Mouse (Mus musculus) heart, adult 8-10 months (tissue): ENCODE measurements around the gene Nsun2. TPM values are rescaled to one million over a fixed set of nuclear protein-coding genes. Genes with fewer than 3 reads are reported as not detected.
A peak's percentile ranks its signal among the peaks of the same experiment; 100 is the strongest.

Experiments used
- DNase-seq: peaks from one replicate; pipeline ENCODE4 v3.0.0; 2022; ENCODE audit warnings: low spot score
- total RNA-seq, 4 experiments: library from RNA; stranded (reverse); gene quantifications; 2 replicates each; pipeline ENCODE4 v1.2.4; 2022

The Nsun2 gene
- total RNA-seq, 4 experiments from 2014 or later: 43.6 to 51.5 (median 47.4) TPM

DNA sequence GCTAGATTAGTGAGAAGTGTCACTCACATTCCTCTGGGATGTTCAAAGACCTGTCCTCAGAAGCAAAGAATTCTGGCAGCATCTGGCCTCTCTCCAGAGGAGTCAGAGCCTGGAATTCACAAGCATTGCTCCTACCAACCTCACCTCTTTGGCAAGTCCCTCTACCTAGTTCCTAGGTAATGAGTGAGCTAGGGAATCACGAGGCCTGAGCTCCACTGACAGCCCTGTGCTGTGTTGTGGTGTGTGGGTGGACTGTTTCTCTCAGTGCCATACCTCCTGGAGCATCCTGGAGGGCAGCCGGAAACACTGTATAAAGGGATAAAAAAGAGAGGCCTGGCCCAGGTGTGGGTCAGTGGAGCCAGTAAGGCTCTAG lies 9.4 kb upstream of the Nsun2 start:
- DNase-seq: no peak

DNA sequence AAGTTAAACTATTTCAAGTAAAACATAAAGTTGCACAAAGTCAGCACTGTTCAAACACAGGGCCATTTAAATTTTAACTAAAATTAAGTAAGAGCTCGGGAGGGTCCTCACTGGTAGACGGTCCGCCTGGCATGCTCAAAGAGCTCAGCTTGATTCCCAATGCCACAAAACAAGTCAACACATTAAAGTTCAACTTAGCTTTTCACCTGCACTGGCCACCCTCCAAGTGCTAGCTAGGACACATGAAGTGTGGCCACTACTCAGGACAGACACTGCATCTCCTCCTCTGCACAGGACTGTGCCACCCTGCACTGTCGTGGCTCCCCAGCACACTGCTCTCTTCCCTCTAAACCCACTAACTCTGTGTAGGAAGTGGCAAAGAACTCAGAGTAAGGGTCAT lies 7.7 kb upstream of the Nsun2 start:
- no peak for DNase-seq

DNA sequence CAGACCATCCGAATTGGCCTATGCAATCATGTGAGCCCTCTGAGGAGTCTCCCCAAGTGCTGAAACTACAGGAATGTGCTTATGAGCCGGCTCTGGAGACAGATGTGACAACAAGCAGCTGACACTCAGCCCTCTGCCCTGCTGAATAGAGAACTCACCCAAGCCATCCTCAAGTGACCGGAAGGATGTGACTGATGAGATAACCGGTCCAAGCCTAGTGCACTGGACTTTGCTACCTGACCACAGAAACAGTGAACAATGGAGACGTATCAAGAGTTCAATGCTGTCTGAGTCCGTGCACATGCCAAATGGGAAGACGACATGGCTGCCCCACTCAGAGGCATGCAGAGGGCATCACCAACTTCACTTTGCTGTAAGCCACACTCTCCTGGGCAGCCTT lies 5.0 kb upstream of the Nsun2 start:
- DNase-seq: no peak

DNA sequence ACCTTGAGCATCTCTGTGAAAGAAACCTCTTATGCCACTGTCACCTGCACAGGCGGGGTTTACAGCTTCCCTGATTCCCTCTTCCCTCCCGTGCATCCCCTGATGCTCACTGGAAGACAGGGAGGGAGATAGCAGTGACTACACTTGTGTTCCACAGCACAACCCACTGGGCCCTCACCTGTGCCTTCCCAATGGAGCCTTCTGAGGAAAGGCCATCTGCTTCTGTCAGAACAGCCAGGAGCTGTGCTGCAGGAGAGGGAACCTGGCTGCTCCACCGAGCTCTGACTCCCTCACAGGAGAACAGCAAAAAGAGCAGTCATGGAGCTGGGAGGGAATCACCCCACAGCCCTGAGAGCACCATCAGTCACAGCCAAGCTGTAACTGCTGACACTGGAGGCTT lies 3.4 kb upstream of the Nsun2 start:
- DNase-seq: no peak

DNA sequence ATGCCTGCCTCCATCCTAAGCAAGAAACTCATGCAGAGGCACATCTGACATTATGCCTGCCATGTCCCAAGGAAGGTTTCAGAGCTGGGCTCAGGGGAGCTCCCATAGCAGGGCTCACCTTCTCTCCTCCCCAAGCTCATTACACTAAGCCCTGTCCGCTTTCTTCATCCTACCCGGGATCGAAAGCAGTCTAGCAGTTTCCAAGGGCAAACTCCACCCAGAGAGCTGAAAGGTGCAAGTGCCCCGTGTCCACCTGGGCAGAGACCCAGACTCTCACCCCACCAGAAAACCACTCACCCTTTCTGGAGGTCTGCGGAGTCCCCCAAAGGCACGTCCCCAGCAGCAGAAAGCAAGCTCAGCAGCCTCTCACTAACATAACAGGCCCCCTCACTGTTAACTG lies 2.6 kb upstream of the Nsun2 start:
- no peak for DNase-seq

DNA sequence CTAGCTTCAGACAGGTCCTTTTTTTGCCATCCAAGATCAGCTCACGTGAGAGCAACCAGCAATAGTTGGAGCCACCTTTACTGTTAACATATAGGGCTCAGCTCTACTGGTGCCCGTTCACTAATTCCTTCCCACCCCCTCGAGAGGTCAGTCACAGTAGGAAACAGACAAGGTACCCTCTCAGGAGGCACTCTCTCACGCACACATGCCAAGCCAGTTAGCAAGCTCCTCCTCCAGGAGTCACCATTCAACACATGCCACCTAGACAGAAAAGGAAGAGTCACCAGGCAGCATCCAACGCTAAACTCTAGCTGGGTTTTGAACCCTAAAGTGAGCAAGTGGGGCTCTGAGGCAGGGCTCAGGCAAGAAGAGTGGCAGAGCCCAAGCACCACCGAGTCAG lies 2.1 kb upstream of the Nsun2 start:
- no peak for DNase-seq

DNA sequence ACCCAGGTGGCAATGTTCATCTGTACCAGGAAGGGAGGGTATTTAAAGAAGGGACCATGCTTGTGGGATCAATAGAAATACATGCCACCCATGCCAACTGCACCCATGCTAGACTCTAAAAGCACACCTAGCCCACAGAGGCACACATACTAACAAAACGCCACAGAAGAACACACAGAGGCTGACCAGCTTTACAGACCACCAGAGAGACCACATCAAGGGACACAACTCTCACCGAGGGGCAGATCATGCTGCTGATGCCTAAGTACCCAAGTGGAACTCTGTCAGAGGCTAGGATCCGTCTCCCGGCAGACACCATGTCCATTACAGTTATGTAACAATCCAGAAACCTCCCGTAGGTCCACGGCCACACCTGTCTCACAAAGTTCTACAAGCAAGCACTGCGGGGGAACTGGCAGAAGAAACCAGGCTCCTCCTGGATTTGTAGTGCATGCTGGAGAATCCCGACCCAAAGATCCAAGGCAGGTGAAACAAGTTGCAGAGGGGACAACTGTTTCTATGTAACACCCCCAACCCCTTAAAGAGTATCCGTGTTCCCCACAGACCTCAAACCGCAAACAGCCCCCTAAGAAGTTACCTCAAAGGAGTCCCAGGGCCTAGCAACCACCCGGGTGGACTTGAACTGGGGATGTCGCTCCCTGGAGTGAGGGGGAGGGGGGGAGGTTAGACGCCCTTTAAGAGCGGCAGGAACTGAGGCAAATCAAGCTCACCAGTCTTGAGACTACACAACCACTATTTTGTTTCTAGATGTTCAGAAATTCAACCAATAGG lies 1.2 kb upstream of the Nsun2 start:
- DNase-seq: no peak

DNA sequence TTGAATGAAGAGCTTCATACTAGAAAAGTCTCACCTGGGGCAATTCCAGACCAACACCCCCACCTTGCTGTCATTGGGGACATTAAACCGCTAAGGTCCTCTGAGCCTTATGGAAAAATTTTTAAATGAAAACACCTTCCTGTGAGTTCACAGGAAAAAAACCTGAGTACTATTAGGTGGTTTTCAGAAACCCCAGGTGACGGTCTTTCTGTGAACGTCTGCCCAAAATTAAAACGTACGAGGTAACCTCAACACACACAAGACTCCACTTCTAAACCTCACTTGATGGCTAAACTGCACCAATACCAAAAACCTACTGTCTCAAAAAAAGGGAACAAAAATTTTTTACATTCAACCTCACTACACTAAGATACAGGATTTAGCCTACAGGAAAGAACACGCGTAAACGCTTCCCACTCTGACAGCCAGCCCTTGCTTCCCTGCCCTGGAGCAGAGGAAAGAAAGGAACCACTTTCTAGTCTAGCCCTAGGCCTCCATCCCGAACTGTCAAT lies 597 bp upstream of the Nsun2 start:
- no peak for DNase-seq

DNA sequence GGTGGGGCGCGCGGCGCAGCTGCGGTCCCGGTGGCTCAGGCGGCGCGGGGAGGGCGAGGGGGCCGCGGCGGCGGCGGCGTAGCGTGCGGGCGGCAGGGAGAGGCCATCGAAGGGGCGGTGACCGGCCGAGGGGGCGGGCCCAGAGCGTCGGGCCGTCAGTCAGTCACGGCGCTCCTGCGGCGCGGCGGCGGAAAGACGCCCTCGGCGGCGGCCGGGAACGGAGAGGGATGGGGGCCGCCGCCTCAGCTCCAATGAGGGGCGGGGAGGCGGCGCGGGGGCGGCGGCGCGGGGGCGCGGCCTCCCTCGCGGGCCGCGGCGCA lies 748 bp downstream of the Nsun2 start, which contains the start of gene Tent4a:
Gene Tent4a, minus strand, starts transcription at position 284 of the 320 bp plus-strand sequence.
- no peak for DNase-seq

DNA sequence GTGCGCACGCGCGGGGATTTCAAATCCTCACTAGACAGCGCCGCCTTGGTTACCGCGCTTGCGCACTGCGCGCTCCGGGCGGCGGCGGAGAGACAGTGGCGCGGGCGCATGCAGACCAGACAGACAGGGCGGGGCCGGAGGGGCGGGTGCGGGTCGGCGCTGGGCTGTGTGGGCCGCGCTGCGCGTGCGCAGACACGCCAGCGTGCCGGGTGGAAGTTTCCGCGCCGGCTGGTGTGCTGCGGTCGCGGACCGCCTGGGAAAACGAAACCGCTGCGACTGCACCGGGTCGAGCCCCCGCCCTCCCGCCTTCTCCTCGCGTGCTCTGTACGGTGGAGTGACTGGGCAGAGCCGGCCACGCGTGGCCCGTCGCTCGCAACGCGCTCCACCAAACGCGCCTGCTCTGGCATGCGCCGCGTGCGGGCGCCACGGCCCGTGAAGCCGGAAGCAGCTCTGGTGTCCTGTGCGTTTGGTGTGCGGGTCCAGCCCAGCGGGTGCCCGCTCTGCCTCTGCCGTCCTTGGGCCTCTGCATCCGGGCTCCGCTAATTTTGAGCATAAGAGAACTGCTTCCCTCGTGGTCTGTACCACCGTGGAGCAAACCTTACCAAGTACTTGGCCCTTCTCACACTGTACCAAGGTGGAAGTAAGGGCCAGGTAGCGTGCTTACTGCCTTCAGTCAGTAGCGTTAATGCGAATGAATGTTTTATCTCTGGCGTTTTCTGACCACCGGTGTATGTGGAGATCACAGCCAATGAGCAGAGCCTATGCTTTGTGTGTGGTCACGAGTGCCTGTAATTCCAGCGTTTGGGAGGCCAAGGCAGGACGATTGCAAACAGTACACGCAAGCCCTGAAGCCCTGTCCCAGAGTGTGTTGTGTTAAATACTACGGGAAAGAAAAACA lies 1.4 kb downstream of the Nsun2 start:
- DNase-seq: peak; percentile 95

DNA sequence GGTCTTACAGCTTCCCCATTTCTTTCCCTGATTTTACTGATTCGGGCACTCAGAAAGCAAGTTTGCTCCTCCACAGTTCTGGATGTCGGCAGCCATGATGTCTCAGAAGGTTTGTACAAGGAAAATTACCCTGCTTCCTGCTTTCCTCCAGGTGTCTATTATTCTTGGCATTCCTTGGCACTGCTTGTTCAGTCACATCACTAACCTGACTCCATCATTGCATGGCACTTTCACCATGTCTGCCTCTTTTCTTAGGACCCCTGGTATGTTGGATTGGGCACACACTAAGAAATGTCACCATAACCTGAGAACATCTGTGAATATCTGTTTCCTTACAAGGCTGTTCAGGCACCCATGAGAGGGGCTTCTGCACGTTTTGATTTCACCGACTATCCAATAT lies 2.5 kb downstream of the Nsun2 start:
- no peak for DNase-seq

DNA sequence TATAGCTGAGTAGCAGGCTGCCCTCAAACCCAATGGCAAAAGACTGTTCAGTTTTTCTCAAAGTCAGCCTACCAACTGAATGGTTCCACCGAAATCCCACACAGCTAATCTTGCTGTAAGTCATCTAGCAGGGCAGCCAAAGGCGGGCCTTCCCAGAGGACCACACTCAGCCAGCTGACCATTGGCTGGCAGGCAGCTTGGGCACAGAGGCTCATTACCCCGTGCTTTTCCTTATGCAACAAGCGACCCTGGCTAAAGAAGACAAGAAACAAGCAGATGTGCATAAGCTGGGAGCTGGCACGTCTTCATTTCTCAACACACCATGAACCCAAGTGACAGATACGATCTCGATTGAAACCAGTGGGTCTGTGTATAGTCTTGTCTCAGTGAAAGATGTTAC lies 3.8 kb downstream of the Nsun2 start:
- no peak for DNase-seq

DNA sequence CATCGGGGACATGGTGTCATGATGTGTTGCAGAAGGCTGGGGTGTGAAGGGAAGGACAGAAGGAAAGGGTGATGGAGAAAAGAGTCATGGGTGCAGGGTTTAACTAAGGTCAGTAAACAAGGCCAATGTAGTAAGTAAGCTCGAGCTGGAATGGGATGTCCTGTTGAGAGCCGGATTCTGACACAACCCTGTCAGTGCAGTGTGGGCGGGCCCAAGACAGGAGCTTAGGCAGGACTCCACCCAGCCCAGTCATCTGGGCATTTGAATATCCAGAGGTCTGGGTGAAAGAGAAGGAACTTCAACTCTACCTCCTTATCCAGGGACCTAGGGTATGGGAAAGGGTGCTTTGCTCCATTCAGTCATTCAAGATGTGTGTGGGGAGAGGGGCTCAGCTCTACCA lies 4.8 kb downstream of the Nsun2 start:
- DNase-seq: no peak

DNA sequence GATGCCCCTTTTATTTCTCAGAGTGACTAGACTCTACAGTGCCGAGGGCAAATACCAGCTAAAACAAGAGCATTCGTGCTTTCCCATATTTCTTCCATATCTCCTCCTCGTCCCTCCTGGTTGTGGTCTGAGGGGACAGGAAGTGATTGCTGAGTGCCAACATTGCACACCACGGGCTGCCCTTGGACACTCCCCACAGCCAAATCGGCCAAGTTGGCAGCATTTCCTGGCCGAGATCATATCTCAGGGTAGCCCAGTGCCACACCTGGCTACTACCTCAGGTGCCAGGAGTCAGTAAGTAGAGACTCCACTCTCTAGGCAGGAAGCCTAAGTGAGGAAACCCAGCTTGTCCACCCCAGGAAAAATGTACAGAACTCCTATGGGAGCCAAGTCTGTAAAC lies 7.7 kb downstream of the Nsun2 start:
- DNase-seq: no peak

DNA sequence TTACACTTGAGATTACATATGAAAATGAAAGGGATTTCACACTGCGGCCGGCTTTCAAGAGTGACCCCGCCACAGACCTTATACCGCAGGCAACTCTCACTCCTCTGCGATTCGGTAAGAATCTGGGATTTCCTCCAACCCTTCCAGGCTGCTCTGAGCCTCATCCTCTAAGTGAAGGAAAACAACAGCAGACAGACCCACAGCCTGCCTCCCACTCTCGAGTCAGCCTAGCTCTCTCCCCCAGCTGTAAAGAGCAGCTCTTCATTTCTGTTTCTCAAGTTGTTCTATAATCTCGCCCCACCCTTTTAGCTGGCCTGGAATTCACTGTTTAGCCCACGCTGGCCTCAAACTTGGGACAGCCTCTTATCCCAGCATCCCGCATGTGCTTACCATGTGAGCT lies 8.2 kb downstream of the Nsun2 start:
- no peak for DNase-seq

DNA sequence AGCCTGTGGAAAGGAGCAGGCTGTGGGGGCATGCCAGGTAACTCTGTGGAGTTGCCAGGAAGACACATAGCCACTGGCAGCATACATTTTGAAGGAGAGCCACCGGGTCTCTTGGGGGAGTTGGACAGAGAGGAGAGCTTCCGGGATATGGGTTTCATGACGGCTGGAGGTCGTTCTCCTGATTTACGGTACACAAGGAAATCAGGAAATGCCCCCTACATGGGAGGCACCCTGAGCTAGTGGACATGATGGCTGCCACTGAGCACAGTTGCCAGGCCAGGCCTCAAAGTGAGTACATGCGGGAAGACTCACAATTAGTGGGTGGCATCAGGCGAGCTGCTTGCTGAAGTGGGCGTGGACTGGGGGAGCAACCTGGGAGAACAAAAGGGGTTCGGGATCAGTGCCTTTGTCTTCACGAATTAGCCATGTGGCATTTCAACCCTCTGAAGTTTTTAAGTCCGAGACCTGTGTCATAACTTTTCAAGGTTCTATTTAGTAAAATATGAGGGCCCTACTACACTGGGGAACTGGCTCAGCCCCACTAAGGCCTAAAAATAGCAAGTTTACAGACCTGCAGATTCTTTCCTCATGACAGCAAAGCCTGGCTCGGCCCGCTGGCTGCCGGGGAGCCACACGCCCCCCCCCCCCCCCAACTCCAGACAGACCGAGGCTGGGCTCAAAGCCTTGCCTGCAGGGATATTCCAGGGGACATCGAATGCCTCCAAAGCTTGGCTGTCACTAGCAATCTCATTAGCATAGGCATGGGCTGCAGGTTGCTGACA lies 9.2 kb downstream of the Nsun2 start:
- peak; percentile 46 for DNase-seq

DNA sequence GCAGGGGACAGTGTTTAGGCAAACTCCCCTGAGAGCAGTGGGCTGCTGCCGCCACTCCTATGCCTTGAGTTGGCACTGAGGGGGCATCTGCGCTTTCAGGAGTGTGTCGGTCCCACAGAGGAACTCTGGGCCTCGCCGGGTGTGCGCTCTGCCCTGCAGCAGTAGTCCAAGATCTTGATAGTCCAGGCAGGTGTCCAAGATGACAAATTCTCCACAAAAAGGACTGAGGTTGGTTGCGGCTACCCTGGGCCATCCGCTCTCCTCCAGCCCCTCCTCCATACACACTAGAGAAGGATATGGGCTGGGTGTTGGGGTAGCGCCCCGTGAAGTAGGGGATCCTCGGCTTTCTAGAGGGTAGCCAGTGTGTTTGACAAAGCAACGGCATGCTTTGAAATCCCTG lies 10.0 kb downstream of the Nsun2 start:
- no peak for DNase-seq

DNA sequence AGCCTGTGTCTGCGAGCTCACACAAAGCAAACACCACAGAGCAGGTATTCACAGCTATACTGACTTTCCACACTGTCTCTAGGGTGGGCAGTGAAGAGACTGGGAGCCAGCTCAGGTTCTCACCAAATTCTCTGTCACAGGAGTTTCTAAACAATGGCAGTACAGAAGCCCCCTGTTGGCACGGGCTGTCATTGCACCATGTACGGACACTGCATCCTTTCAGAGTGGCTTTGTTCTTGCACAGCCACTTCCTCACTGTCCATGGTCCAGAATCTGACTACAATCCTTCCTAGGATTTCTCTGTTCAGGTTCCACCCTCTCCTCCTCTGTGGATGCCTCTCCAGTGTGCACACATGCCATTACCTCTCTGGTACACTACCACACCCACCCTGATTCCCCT lies 11.5 kb downstream of the Nsun2 start:
- no peak for DNase-seq

DNA sequence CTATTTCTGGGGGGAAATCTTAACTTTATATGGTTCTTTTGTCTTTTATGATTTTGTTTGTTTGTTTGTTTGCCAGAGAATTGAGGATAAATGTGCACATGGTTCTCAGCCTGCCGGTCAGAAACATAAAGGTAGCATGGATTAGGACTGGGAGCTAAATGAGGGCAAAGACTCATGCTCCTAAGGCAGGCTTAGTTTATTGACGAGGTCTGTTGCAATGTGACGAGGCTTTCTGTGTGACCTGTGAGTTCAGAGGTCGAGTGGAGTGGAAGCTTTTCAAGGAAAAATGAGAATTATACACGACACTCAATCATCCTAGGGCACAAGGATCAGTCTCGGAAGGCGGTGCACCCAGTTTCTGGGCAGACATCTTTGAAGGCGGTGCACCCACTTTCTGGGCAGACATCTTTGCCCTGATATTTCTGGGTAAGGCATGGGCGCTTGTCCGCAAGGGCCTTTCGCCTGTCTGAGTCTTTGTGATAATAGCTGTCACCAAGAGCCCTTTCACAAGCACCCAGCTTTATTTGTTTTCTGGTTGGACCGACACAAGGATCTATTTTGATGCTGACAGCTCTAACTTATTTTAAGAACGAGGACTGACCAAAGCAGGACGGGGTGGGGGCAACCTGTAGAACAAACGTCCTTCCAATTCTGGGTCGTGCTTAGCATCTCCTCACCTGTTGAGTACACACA lies 14.1 kb downstream of the Nsun2 start:
- DNase-seq: no peak

DNA sequence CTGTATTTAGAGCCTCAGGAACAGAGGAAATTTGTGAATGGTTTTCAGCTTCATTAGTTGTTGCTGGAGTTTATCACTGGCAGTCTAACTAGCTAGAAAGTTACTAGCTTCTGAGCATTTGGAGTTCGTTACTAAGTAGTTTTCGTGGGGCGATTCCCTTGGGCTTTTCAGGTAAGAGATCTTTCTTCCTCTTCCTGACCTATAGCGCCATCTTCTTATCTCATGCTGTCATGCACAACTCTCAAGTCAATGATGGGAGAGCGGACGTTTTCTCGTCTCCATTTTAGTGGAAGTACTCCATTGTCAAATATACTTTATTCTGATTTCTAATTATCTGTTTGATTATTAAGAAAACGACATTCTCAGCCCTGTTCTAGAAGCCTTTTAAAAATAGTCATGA lies 16.4 kb downstream of the Nsun2 start:
- DNase-seq: no peak

DNA sequence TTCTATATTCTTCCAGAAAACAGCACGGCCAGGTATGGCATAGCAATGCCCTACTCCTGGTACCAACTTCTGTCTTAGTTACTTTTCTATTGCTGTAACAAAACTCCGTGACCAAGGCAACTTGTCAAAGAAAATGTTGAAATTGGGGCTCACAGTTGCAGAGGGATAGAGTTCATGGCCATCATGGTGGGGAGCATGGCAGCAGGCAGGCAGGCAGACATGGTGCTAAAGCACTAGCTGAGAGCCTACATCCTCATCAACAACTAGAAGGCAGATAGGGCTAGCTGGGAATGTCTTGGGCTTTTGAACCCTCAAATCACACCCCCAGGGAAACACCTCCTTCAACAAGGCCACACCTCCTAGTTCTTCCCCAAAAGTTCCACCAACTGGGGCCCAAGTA lies 17.3 kb downstream of the Nsun2 start:
- no peak for DNase-seq

DNA sequence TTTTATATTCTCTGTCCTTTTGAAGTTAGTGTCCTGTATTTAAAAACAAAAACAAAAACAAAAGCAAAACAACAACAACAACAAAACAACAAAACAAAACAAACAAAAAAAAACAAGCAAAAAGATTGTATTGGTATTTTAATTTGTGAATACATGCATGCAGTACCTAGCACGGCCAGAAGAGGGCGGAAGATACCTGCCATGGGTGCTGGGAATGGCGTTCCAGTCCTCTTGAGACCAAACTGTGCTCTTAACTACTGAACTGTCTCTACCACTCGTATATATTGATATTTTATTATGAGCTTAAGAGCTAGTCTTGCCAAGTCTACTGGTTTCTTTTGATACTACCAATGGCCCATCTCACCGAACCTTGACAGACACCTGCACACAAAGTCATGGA lies 19.5 kb downstream of the Nsun2 start:
- DNase-seq: no peak
